Mouse (Mus musculus) forebrain, postnatal 0 days (tissue): ENCODE results near the gene Mrpl45. TPM values are rescaled to one million over a fixed set of nuclear protein-coding genes. Genes with fewer than 3 reads are reported as not detected.

Experiments used
- ATAC-seq: fragments of 200-750 bp; cut with Nextera tagmentation; 2 replicates; pipeline ENCODE4 v1.8.0; 2017; ENCODE audit warnings: mild to moderate bottlenecking, moderate library complexity
- DNase-seq: peaks from one replicate; pipeline ENCODE4 v3.0.0-alpha.2; 2015
- H3K27ac ChIP-seq: fragments of 300-500 bp; sonication (generic); 2 replicates; pipeline ENCODE4 v1.5.1; 2014; ENCODE audit warnings: low read depth, mild to moderate bottlenecking, antibody characterized with exemption, low read length, moderate library complexity, mixed read lengths
- H3K27me3 ChIP-seq: fragments of 300-500 bp; sonication (generic); 2 replicates; pipeline ENCODE4 v1.6.1; 2014; ENCODE audit warnings: mild to moderate bottlenecking, low read length, mixed read lengths; ENCODE audit not compliant: insufficient read depth
- H3K36me3 ChIP-seq: fragments of 300-500 bp; sonication (generic); 2 replicates; pipeline ENCODE4 v1.6.1; 2014; ENCODE audit warnings: mild to moderate bottlenecking, moderate library complexity; ENCODE audit not compliant: insufficient read depth
- H3K4me1 ChIP-seq: fragments of 300-500 bp; sonication (generic); 2 replicates; pipeline ENCODE4 v1.6.1; 2014; ENCODE audit warnings: antibody characterized with exemption; ENCODE audit not compliant: insufficient read depth
- H3K4me2 ChIP-seq: fragments of 300-500 bp; sonication (generic); 2 replicates; pipeline ENCODE4 v1.6.1; 2014; ENCODE audit warnings: low read depth, mild to moderate bottlenecking, moderate library complexity
- H3K4me3 ChIP-seq: fragments of 300-500 bp; sonication (generic); 2 replicates; pipeline ENCODE4 v1.5.1; 2014; ENCODE audit warnings: low read depth, low read length, mixed read lengths
- H3K9ac ChIP-seq: fragments of 300-500 bp; sonication (generic); 2 replicates; pipeline ENCODE4 v1.6.1; 2014; ENCODE audit warnings: mild to moderate bottlenecking
- H3K9me3 ChIP-seq: fragments of 300-500 bp; sonication (generic); 2 replicates; pipeline ENCODE4 v1.6.1; 2016; ENCODE audit warnings: low read length
- CTCF ChIP-seq: sonication (generic); IDR thresholded peaks from 2 replicates; pipeline ENCODE4 v1.5.1; 2016; ENCODE audit warnings: antibody characterized with exemption, control low read depth, low read depth
- WGBS: fragments of 180-500 bp; shearing (Covaris S2); extraction: QIAGEN DNeasy Blood & Tissue Kit; methylation state at CpG from one replicate; pipeline ENCODE4 v1.1.7; 2014; 5-methylcytosine and 5-hydroxymethylcytosine counted together
- polyA plus RNA-seq: library from polyadenylated mRNA; unstranded; fragments of >200 nt; fragmentation: Nextera tagmentation; extraction: Ambion mirVana; gene quantifications from 2 replicates; pipeline ENCODE4 v1.2.1, GENCODE M21; 2015
- total RNA-seq: library from RNA; depleted of rRNA; stranded (reverse); fragments of >200 nt; gene quantifications from 2 replicates; pipeline ENCODE4 v1.2.3, GENCODE M21; 2014

Mrpl45 gene
- total and polyA plus RNA-seq, 2 experiments from 2014 or later = 29.0 to 37.7 TPM

DNA sequence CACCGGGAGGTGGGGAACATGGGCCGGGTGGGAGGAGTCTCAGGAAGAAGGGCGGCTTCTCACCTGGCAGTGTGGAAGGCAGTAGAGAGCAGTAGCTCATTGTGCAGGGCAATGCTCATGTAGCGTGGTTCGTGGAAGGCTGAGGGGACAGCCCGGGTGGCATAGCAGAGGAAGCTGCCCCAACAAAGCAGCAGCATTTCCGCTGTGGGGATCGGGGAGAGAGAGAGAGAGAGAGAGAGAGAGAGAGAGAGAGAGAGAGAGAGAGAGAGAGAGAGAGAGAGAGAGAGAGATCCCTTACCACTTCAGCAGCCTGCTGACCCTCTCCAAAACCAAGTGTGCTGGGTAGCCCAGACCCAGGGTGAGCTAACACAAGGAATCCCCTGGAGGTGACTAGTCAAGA is 27.7 kb downstream of the Mrpl45 start:
- DNase-seq = no peak
- H3K4me3 ChIP-seq = no peak overlapping the region
- ATAC-seq = no peak
- WGBS = 45% methylated on average over 7 of the region's 8 CpGs
- no peak overlapping the region for H3K4me2 ChIP-seq
- no peak overlapping the region for H3K27ac ChIP-seq
- no peaks in the 10 kb centered on the region for H3K36me3 ChIP-seq
- H3K4me1 ChIP-seq = no peaks in the 10 kb centered on the region
- H3K27me3 ChIP-seq = no peaks in the 10 kb centered on the region
- no peaks in the 10 kb centered on the region for H3K9me3 ChIP-seq
- no peak for TF ChIP-seq CTCF
- no peak overlapping the region for H3K9ac ChIP-seq

GRCm38 (mm10) chr11:97343619-97344018 is 28.1 kb downstream of the Mrpl45 start:
- H3K27me3 ChIP-seq = no peaks in the 10 kb centered on the region
- DNase-seq (no peak), ATAC-seq (no peak)
- H3K9ac ChIP-seq = no peak overlapping the region
- H3K36me3 ChIP-seq = no peaks in the 10 kb centered on the region
- H3K27ac ChIP-seq = no peak overlapping the region
- no peaks in the 10 kb centered on the region for H3K9me3 ChIP-seq
- no peak for TF ChIP-seq CTCF
- no peak overlapping the region for H3K4me2 ChIP-seq
- 29% methylated on average over 17 of the region's 17 CpGs for WGBS
- H3K4me3 ChIP-seq = no peak overlapping the region
- no peaks in the 10 kb centered on the region for H3K4me1 ChIP-seq

DNA sequence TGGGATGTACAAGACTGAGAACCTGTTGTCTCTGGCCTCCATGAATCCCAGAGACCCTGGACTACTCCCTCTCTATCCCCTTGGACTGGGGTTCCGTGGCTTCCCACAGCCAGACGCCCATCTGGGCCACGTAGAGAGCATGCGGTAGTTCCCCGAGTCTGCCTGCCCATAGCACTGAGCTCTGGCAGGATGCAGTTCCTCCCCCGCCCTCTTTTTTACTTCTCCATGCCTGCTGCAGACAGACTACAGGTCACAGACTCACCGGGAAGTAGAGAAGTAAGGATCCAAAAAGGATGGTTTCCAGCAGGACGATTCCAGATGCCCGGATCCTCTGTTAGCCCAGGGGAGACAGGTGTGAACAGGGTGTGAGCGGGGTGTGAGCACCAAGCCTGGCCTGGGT is 29.9 kb downstream of the Mrpl45 start:
- no peaks in the 10 kb centered on the region for H3K36me3 ChIP-seq
- no peak overlapping the region for H3K4me2 ChIP-seq
- H3K27me3 ChIP-seq = no peaks in the 10 kb centered on the region
- H3K9me3 ChIP-seq = no peaks in the 10 kb centered on the region
- 0 out of 2 replicates have a peak, but pooled peaks cover 3% of the 10 kb centered on the region for H3K4me1 ChIP-seq
- H3K4me3 ChIP-seq = no peak overlapping the region
- H3K27ac ChIP-seq = no peak overlapping the region
- DNase-seq (no peak), ATAC-seq (no peak)
- no peak for TF ChIP-seq CTCF
- WGBS = 81% methylated on average over 10 of the region's 10 CpGs
- H3K9ac ChIP-seq = no peak overlapping the region

- ATAC-seq (peak; percentile 40), DNase-seq (no peak)
- 0 out of 2 replicates have a peak, but pooled peaks cover 3% of the 10 kb centered on the region for H3K4me1 ChIP-seq
- no peaks in the 10 kb centered on the region for H3K36me3 ChIP-seq
- no peak for TF ChIP-seq CTCF
- H3K4me3 ChIP-seq = no peak overlapping the region
- no peak overlapping the region for H3K27ac ChIP-seq
- 50% methylated on average over 9 of the region's 9 CpGs for WGBS
- H3K27me3 ChIP-seq = no peaks in the 10 kb centered on the region
- no peak overlapping the region for H3K9ac ChIP-seq
- no peaks in the 10 kb centered on the region for H3K9me3 ChIP-seq
- no peak overlapping the region for H3K4me2 ChIP-seq
These were observed 30.9 kb downstream of the Mrpl45 start for GRCm38 (mm10) chr11:97346383-97346782.

DNA sequence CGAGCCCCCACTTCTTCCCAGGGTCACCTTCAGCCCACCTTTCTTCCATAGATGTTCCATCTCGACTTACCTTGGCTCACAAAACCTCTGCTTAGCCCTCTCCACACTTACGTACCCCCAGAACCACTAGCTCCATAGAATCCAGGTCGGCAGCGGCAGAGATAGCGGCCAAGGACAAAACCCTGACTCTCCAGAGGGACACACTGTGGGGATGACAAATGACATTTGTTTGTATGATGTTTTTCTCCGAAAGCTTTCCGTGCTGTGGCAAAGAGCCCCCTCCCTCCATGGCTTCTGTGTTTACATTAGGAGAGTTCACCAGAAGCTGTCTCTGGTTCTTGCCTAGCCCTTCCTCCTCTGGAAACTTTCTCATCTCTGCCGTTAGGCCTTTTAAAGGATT is 31.8 kb downstream of the Mrpl45 start:
- 0 out of 2 replicates have a peak, but pooled peaks cover 3% of the 10 kb centered on the region for H3K4me1 ChIP-seq
- H3K27me3 ChIP-seq = no peaks in the 10 kb centered on the region
- no peak for DNase-seq
- no peak overlapping the region for H3K9ac ChIP-seq
- H3K9me3 ChIP-seq = no peaks in the 10 kb centered on the region
- ATAC-seq = no peak
- no peak overlapping the region for H3K27ac ChIP-seq
- no peak overlapping the region for H3K4me3 ChIP-seq
- WGBS = 91% methylated on average over 9 of the region's 9 CpGs
- H3K36me3 ChIP-seq = no peaks in the 10 kb centered on the region
- no peak overlapping the region for H3K4me2 ChIP-seq
- no peak for TF ChIP-seq CTCF

- no peak overlapping the region for H3K4me3 ChIP-seq
- H3K27me3 ChIP-seq = no peaks in the 10 kb centered on the region
- H3K4me1 ChIP-seq = 0 out of 2 replicates have a peak, but pooled peaks cover 3% of the 10 kb centered on the region
- H3K9ac ChIP-seq = no peak overlapping the region
- no peaks in the 10 kb centered on the region for H3K9me3 ChIP-seq
- no peak overlapping the region for H3K4me2 ChIP-seq
- DNase-seq (peak; percentile 77), ATAC-seq (peak; percentile 81)
- TF ChIP-seq CTCF = no peak
- WGBS = 5% methylated on average over 2 of the region's 2 CpGs
- H3K27ac ChIP-seq = peak overlapping the region; percentile 35; the same call in 1 of the 2 replicates
- no peaks in the 10 kb centered on the region for H3K36me3 ChIP-seq
These were observed 34.5 kb downstream of the Mrpl45 start for GRCm38 (mm10) chr11:97350035-97350434.

DNA sequence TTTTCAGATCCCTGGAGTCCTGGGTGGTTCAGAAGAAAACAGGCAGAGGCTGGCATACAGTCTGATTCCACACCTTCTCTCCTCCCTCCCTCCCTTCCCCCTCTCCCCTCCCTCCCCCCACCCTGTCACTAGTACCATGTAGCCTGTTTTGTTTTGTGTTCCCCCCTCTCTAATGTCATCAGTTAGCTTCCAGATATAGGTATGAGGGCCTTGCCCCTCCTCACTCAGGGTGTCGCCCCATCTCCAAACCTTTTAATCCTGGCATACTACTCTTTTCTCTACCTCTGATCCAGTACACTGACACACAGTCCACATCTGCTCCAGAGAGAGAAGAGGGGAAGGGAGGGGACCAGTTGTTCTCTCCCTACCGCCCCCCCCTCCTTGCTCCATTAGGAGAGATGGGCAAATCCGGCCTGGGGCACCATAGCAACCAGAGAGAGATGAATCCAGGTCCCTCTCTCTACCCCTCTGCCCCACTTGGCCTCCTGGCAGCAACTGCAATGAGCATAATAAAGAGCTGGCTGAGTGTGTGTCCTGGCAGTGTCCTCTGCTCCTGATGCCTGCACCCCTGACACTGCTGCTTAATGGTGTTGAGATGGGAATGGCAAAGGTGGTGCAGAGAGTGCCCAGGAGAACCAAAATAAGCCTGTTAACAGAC is 36.6 kb downstream of the Mrpl45 start, which contains the start of gene Gpr179:
Gpr179 (minus strand) TSS at position 51 of the 658 bp plus-strand sequence.
- TF ChIP-seq CTCF = no peak
- ATAC-seq (peak; percentile 36; the same call in 1 of the 2 replicates), DNase-seq (no peak)
- 44% methylated on average over 3 of the region's 3 CpGs for WGBS
- Histone ChIP-seq H3K9me3 (no peaks in the 10 kb centered on the region), H3K4me3 (no peak within 1 kb of the TSS), H3K27ac (no peak within 1 kb of the TSS), H3K4me1 (0 out of 2 replicates have a peak, but pooled peaks cover 3% of the 10 kb centered on the region), H3K36me3 (no peaks in the 10 kb centered on the region), H3K27me3 (no peaks in the 10 kb centered on the region), H3K9ac (no peak within 1 kb of the TSS), H3K4me2 (no peak within 1 kb of the TSS)
